Mouse (Mus musculus): ENCODE measurements around the gene Tcirg1.

The Tcirg1 gene

DNA sequence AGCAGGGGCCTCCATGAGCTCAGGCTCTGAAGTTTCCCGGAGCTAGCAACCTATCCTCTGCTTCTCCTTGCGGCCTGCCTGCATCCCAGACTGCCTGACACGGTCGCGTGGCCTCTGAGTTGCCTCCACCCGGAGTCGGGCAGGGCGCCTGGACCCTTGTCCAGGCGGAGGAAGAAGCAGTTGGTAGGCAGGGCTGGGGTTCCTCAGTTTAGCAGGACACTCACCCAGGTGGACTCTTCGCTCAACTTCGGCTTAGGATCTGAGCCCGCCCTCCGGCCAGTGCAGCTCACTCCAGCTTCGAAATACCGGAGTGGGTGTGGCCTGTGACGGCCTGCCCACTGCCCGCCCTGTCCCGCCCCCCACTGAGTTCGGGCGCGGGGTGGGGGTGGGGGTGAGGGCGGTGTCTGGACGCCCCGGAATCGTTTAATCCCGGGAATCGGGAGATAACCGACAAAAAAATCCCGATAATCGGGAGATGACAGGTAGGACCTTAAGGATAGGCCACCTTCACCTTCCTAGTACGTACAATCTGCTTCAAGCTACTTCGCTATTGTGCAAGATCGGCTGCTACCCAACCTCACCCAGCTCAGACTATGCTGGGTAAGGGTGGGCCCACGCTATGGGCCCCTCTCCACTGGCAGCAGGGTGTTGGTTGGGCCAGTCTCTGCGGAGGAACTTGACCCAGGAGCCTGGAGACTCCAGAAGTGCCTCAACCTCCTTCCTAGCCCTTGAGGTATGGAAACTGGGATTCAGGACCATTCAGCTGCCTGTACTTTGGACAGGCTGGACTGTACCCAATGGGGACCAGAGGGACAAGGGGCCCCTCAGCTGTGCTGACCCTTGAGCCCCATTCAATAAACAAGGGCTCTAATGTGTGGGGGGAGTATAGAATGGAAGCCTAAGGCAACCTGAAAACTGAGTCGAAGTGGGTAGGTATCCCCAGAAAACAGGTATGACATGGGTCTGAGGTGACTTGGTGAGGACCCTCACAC lies at the start of gene Tcirg1:
TSS of gene Tcirg1 (minus strand) at position 339 of the 992 bp plus-strand sequence.
- peak; percentile 86 for DNase-seq (ENCODE audit: extremely low read depth, insufficient read length, low spot score)

DNA sequence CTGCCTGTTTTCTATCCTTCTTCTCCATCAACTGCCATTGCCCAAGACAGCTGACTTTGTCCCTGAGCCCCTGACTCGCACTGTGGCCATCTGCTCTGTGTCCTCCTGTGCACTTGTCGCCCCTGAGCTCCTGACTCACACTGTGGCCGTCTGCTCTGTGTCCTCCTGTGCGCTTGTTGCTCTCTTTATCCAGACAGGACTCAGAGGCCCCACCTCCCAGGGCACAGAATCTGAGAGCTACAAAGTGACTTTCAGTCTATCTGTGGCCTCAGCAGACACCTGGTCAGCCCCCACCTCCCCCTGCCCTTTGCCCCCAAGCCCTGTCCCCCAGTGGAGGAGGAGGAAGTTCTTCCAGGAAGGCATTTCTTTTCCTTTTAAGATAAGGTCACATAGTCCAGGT lies 48.9 kb upstream of the Tcirg1 start:
- DNase-seq (ENCODE audit: extremely low read depth, insufficient read length, low spot score) = no peak

DNA sequence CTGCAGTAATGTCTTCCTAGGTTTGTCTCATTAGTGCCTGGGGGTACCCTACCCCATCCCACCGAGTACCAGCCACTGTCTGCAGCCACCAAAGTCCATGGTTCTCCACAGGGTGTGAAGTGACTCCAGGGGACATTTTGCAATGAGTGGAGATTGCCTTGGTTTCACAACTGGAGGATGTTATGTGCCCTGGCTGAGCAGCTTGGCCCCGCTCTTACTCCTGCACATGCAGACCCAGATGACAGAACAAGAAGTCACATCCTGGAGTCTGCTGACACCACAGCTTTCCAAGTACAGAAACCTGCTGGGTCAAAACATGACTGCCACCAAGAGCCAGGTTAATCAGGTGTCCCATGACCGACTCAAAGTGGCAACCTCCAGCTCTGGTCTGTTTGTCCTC lies 48.1 kb upstream of the Tcirg1 start:
- no peak for DNase-seq (ENCODE audit: extremely low read depth, insufficient read length, low spot score)

DNA sequence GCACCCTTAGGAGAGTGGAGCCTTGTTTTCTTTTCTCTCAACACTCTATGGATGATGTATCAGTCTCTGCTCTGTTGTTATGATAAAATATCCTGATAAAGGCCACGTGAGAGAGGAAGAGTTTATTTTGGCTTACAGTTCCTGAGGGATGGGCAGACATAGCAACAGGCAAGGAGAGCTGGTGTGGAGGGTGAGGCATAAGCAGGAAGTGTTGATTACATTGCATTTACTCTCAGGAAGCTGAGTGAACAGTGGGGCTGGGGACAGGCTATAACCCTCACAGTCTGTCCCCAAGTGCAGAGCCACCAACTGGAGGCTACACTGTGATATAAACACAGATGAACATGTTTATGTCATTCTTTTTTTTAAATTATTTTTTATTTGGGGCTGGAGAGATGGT lies 45.2 kb upstream of the Tcirg1 start:
- no peak for DNase-seq (ENCODE audit: extremely low read depth, insufficient read length, low spot score)

DNA sequence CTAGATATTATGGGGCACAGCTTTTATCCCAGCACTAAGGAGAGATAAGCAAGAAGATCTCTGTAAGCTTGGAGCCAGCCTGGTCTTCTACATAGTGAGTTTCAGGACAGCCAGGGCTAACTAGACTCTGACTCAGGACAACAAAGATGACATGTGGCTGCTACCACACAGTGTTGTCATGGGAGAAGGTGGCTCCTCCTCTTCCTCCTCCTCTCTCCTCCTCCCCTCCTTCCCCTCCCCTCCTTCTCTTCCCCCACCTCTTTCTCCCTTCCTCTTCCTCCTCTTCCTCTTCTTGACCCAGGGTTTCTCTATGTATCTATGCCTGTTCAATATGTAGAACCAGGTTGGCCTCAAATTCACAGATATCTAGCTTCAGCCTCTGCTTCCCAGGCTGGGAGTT lies 44.5 kb upstream of the Tcirg1 start:
- DNase-seq (ENCODE audit: extremely low read depth, insufficient read length, low spot score) = no peak

DNA sequence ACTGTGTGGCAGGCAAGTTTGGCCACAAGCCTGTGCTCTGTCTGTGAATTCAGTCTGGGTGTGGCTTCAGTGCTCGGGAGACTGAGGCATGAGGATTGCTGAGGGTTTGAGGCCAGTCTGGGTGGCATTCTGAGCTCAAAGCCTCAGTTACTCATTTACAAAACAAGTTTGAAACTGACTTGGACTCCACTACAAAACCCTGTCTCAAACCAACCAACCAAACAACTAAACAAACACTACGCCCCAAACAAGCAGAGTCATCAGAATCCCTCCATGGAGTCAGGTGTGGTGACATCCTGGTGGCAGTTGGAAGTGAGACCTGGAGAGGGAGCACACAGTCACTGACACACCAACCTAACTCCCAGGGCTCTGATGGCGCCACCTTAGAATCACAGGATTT lies 43.4 kb upstream of the Tcirg1 start:
- no peak for DNase-seq (ENCODE audit: extremely low read depth, insufficient read length, low spot score)

DNA sequence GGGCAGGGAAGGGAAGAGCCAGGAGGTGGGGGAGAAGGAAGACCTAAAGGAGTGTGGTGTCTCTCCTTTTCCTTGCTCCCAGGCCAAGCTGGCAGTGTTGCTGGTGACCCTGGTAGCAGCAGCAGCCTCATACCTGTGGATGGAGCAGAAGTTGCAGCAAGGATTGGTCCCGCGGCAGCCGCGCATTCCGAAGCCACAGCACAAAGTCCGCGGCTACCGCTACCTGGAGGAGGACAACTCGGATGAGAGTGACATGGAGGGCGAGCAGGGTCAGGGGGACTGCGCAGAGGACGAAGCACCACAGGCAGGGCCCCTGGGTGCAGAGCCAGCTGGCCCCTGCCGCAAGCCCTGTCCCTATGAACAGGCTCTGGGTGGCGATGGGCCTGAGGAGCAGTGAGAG lies 41.6 kb upstream of the Tcirg1 start:
- DNase-seq (ENCODE audit: extremely low read depth, insufficient read length, low spot score) = no peak

DNA sequence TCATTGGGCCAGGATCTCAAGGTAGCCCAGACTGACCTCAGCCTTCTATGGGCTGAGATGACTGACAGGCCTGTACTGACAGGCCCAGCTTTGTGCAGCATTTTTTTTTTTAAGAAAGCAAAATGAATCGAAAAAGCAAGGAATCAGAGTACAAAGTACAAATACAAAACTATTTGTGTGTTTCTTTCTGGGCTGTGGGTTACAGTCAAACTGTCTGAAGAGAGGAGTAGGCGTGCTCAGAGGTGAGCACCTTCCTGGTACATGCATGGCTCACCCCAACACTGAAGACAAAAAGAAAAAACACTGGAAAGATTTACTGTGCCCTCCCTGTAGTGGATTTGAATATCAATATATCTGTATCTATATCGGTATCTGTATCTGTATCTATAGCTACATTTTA lies 40.9 kb upstream of the Tcirg1 start:
- no peak for DNase-seq (ENCODE audit: extremely low read depth, insufficient read length, low spot score)

DNA sequence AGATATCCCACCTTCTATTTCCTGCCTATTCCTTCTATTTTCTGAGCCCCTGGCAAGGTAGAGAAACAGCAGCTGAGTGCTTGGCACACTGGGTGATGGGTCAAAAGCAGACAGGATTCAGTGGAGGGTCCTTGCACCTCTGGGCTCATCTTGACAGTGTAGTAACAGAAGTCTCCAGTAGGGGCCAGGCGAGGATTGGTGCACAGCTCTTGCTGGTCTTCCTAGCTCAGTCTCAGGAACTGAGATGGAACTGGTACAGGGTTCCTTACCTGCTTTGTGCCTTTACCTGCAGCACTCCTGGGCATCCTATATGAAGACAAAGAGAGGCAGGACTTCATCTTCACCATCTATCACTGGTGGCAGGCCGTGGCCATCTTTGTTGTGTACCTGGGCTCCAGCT lies 39.8 kb upstream of the Tcirg1 start:
- DNase-seq (ENCODE audit: extremely low read depth, insufficient read length, low spot score) = no peak

DNA sequence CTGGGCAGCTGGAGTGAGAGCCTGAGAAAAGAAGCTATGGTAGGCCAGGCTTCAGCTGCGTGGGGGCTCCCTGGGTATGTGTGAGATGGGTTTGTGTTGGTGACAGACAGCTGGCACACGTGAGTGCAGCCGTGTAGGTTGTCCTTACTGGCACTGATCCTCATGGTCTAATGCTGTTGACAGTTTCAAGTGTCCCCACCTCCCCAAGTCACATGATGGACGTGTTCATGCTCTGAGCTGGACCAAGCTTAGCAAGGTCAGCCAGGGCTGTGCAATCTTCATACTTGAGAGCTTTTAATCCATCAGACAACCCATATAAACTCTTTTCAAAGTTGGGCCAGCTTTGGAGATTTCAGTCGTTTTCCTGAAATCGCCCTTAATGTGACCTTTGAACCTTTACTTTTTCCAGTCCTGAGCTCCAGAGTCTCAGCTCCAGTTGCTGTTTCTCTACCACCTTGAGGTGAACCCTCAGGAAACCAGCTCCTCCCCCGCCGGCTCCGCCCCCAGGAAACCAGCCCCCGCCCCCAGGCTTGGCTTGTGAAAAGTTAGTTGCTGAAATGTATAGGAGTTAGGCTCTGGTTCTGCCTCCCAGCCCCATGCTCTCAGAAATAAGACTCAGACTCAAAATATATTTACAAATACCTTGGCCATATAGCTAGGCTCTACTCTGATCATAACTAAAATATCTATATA lies 39.1 kb upstream of the Tcirg1 start:
- peak; percentile 36 for DNase-seq (ENCODE audit: extremely low read depth, insufficient read length, low spot score)

DNA sequence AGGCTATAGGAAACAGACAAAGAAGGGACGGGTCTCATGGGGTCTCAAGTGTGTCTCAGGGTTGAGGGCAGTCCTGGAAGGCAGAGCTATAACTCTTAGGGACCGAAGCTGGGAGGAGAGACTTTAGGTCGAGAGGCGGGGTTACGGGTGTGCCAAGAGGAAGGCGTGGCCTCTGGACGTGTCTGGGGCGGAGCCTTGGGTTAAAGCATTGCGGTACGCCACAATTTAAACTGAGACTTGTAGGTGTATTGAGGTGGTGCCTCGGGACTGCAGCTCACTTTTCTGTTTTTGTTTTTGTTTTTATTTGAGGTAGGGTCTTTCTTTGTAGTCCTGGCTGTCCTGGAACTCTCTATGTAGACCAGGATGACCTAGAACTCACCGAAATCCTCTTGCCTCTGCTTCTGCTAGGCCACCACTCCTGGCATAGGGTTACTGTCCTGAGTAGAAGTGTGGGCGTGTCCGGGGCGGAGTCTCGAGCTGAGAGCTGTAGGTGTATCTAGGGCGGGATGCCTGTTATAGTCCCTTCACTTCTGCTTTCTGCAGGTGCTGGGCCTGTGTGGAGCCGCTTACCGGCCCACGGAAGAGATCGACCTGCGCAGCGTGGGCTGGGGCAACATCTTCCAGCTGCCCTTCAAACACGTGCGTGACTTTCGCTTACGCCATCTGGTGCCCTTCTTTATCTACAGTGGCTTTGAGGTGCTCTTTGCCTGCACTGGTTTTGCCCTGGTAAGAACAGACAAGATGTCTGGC lies 36.2 kb upstream of the Tcirg1 start:
- no peak for DNase-seq (ENCODE audit: extremely low read depth, insufficient read length, low spot score)

DNA sequence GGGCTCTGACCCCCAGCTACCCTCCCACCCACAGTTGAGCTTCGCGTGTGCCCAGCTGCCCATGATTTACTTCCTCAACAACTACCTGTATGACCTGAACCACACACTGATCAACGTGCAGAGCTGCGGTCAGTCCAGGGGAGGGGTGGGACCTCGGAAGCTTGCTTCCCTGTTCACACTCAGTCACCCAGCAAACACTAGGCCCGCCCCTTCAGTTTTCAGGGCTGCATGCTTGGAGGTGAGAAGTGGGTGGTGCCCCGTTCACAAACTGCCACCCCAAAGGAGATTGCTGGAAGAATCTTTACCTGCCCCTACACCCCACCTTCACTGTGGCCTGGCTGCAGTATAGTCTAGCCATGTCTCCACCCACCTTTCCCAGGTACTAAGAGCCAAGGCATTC lies 35.4 kb upstream of the Tcirg1 start:
- no peak for DNase-seq (ENCODE audit: extremely low read depth, insufficient read length, low spot score)

DNA sequence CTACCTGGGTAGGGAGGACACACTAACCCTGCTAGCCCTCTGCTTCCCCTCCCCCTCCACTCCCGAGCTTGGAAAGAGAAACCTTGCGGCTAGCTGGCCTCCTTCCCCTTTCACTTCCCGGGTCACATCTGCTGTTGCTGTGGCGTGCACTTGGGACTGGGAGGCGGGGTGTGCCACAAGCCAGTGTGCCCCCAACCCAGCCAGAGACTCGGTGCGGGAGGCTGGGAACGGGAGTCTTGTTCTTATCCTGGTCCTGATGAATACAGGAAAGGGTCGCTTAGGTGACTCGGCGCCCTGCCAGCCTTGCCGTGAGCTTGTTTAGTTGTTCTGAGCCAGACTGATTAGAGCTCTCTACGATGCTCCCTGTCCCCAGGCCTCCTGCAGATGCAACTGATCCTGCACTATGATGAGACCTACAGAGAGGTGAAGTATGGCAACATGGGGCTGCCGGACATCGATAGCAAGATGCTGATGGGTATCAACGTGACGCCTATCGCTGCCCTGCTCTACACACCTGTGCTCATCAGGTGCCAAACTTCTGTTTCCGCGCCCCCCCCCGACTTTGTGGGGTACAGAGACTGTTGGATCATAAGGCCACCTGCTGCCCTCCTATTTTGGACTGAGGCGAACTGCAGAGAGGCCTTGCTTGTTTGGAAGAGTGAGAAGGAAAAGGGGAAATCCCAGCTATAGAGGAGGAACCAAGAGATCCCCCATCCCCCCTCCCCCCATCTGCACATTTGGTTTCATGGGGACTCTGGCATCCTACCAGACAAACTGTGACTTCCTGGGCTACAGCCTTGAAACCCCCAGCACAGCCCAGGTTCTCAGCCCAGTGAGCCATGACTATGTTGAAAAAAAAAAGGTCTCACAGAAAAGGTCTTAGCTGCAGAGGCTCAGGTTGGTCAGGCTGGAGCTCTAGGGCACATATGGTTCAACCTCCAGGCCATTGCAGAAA lies 29.2 kb upstream of the Tcirg1 start:
- no peak for DNase-seq (ENCODE audit: extremely low read depth, insufficient read length, low spot score)

DNA sequence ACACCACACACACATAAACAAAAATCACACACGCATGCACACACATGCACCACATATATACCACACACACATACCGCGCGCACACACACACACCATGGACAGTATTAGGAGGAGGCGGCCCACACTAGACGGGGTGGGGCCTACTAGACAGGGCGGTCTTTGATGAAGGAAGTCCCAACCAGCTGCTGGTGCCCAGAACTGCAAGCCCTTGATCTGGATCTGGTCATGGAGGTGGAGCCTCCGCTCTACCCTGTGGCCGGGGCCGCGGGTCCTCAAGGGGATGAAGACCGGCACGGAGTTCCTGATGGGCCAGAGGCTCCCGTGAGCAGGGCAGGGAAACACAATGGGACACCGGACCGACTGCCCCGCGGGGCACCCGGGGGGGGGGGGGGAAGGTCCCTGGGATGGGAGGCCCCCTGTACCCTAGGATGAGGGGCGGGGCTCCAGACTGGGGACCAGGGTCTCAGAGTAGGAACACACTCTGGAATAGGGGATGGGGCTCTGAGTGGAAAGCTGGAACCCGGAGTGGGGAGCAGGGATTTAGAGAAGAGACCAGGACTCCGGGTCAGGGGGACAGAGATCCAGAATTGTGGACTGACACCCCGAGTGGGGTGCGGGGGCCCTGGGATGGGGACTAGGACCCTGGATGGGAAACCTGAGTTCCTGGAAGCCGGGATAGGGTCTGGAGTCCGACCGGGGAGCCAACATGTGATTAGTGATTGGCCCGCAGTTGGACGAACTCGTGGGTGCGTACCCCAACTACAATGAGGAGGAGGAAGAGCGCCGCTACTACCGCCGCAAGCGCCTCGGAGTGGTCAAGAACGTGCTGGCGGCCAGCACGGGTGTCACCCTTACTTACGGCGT lies 28.3 kb upstream of the Tcirg1 start, which contains the start of gene Unc93b1:
TSS of gene Unc93b1 (plus strand) at position 155 of the 864 bp plus-strand sequence.
- DNase-seq (ENCODE audit: extremely low read depth, insufficient read length, low spot score) = peak; percentile 50

DNA sequence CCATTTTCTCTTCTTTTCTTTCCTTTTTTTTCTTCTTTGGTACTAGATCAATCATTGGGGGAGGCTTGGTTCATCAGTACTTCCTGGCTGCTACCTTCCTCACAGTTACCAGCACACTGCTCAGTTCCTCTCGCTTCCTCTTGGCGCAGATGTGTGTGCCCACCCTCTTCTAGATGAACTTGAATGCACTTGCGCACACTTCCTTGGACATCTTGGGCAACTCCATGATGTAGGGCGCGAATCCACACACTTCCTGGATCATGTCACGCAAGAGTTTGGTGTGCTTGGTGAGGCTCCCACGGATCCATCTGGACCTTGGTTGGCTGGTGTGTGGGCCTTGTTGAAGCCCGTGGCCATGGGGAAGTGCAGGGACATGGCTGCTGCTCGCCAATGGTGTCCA lies 24.8 kb upstream of the Tcirg1 start:
- DNase-seq (ENCODE audit: extremely low read depth, insufficient read length, low spot score) = no peak

DNA sequence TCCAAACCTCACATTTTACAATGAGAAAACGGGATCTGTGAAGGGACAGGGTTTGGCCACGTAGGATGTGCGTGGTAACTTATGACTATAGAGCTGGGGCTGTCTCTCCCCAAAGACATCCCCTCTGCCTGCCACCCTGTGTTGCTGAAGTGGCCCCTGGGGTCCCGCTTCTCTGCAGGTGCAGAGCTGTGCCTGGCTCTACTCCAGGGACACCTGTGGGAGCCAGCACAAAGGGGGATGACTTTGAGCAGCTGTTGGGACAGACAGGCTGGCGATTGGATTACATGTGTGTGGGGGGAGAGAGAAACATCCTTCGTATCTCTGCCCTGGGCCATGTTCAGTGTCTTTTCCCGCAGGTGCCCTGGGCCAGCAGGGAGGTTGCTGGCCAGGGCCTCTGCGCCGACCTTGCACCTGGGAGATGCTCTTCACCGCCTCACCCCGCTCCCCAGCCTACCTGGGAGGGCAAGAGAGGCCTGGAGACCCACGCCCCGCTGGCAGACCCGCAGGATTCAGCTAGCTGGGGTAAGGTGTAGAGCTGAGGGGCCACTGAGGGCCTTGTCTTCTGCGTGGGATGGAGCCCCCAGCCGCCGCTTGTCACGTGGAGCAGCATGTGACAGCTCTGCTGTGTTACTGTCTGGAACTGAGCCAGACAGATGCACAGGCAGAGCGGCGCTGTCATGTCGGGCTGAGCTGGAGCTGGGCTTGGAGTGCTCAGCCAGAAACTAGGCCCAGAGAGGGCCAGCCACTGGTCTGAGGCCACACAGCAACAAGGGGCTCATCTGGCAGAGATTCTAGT lies 23.5 kb upstream of the Tcirg1 start:
- DNase-seq (ENCODE audit: extremely low read depth, insufficient read length, low spot score) = no peak

DNA sequence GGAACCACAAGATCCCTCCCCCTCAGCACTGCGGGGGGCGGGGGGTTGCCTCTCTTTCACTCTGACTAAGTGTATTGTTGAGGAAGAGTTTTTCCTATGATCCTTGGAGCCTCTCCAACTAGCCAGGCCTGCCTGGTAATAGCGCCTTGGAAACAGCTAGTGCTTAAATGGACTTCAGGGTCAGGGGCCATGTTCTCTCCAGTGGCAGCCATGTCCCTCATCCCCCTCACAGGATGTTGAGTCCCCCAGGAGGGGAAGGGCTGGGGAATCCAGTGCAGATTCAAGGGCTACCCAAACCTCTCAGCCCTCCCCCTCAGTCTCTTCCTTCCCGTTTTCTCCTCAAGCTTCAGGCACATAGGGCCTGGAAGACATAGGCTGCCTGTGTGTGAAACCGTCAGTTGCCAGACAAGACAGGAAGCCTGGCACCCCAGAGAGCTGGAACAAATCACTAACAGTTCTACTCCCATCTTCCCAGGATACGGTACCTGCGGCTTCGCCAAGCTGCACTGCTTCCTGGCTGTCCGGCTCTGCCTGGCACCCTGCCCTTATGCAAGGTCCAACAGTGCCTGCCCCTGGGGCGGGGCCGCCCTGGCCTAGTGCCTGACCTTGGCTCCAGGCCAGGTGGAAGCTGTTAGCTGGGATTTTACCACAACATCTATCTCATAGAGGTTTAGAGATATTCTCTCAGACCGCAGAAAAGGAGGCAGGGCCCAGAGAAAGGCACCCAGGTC lies 22.4 kb upstream of the Tcirg1 start, which contains the start of gene Aldh3b1:
TSS of gene Aldh3b1 (minus strand) at position 598 of the 731 bp plus-strand sequence.
- DNase-seq (ENCODE audit: extremely low read depth, insufficient read length, low spot score) = peak; percentile 94
